Mouse (Mus musculus) limb, embryonic 13.5 days (tissue): Measurements from ENCODE around the gene Pafah1b3. TPM values are rescaled to one million over a fixed set of nuclear protein-coding genes. Genes with fewer than 3 reads are reported as not detected.
A peak's percentile ranks its signal among the peaks of the same experiment; 100 is the strongest.

Experiments
- ATAC-seq: fragments of 200-750 bp; cut with Nextera tagmentation; 2 replicates; pipeline ENCODE4 v1.8.0; 2017; ENCODE audit warnings: low read depth, moderate number of reproducible peaks, moderate TSS enrichment; ENCODE audit not compliant: low FRiP score
- H3K27ac ChIP-seq: fragments of 300-500 bp; sonication (generic); 2 replicates; pipeline ENCODE4 v1.5.1; 2015; ENCODE audit warnings: inconsistent platforms, mild to moderate bottlenecking, moderate library complexity
- H3K27me3 ChIP-seq: fragments of 300-500 bp; sonication (generic); 2 replicates; pipeline ENCODE4 v1.6.1; 2015; ENCODE audit warnings: mild to moderate bottlenecking, inconsistent platforms
- H3K36me3 ChIP-seq: fragments of 300-500 bp; sonication (generic); 2 replicates; pipeline ENCODE4 v1.6.1; 2015; ENCODE audit warnings: inconsistent platforms, mild to moderate bottlenecking, moderate library complexity
- H3K4me1 ChIP-seq: fragments of 300-500 bp; sonication (generic); 2 replicates; pipeline ENCODE4 v1.6.1; 2015; ENCODE audit warnings: inconsistent platforms
- H3K4me2 ChIP-seq: fragments of 300-500 bp; sonication (generic); replicated peaks from 2 replicates; pipeline ENCODE4 v1.6.1; 2015; ENCODE audit warnings: inconsistent platforms, mild to moderate bottlenecking, moderate library complexity
- H3K4me3 ChIP-seq: fragments of 300-500 bp; sonication (generic); 2 replicates; pipeline ENCODE4 v1.5.1; 2015; ENCODE audit warnings: moderate library complexity, mild to moderate bottlenecking, inconsistent platforms
- H3K9ac ChIP-seq: fragments of 300-500 bp; sonication (generic); 2 replicates; pipeline ENCODE4 v1.6.1; 2015; ENCODE audit warnings: mild to moderate bottlenecking, inconsistent platforms
- H3K9me3 ChIP-seq: fragments of 300-500 bp; sonication (generic); 2 replicates; pipeline ENCODE4 v1.6.1; 2016; ENCODE audit warnings: inconsistent platforms
- WGBS: fragments of 180-500 bp; shearing (Covaris S2); methylation state at CpG from one replicate; pipeline ENCODE4 v1.1.7; 2015; 5-methylcytosine and 5-hydroxymethylcytosine counted together
- polyA plus RNA-seq: library from polyadenylated mRNA; unstranded; fragments of >200 nt; fragmentation: Nextera tagmentation; extraction: Ambion mirVana; gene quantifications from 2 replicates; pipeline ENCODE4 v1.2.1, GENCODE M21; 2015

The Pafah1b3 gene
- polyA plus RNA-seq, 1 experiment from 2014 or later = 281 TPM

- H3K36me3 ChIP-seq = peaks cover 75% of the 10 kb centered on the region
- no peak overlapping the region for H3K27ac ChIP-seq
- no peaks in the 10 kb centered on the region for H3K27me3 ChIP-seq
- no peak overlapping the region for H3K4me3 ChIP-seq
- ATAC-seq = no peak
- no peak overlapping the region for H3K4me2 ChIP-seq
- no peak overlapping the region for H3K9ac ChIP-seq
- no peaks in the 10 kb centered on the region for H3K9me3 ChIP-seq
- peaks cover 30% of the 10 kb centered on the region for H3K4me1 ChIP-seq
- 83% methylated on average over 8 of the region's 8 CpGs for WGBS
Observed at GRCm38 (mm10) chr7:25286989-25287388, 10.8 kb downstream of the Pafah1b3 start.

- no peak overlapping the region for H3K9ac ChIP-seq
- no peak overlapping the region for H3K4me3 ChIP-seq
- no peaks in the 10 kb centered on the region for H3K27me3 ChIP-seq
- H3K4me2 ChIP-seq = no peak overlapping the region
- ATAC-seq = no peak
- 93% methylated on average over 20 of the region's 20 CpGs for WGBS
- peaks cover 36% of the 10 kb centered on the region for H3K4me1 ChIP-seq
- H3K36me3 ChIP-seq = peaks cover 62% of the 10 kb centered on the region
- no peak overlapping the region for H3K27ac ChIP-seq
- no peaks in the 10 kb centered on the region for H3K9me3 ChIP-seq
Observed at GRCm38 (mm10) chr7:25285511-25286238, 12.1 kb downstream of the Pafah1b3 start.

DNA sequence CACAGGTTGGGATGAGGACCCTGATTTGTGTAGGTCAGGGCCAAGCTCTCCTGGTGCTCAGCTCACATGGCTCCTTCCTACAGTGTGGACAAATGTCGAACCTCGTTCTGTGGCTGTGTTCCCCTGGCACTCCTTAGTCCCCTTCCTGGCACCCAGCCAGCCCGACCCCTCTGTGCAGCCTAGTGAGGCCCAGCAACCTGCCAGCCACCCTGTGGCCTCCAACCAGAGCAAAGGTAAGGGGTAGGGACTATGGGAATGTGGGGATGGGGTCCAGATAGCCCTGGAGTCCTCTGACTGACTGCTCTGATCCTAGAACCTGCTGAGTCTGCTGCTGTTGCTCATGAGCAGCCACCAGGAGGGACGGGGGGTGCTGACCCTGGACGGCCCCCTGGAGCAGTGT is 13.0 kb downstream of the Pafah1b3 start:
- no peaks in the 10 kb centered on the region for H3K9me3 ChIP-seq
- WGBS = 70% methylated on average over 5 of the region's 5 CpGs
- H3K4me3 ChIP-seq = peak overlapping the region; percentile 85; the same call in 1 of the 2 replicates
- H3K27ac ChIP-seq = no peak overlapping the region
- peaks cover 52% of the 10 kb centered on the region for H3K36me3 ChIP-seq
- peak overlapping the region; percentile 89 for H3K9ac ChIP-seq
- no peak for ATAC-seq
- no peaks in the 10 kb centered on the region for H3K27me3 ChIP-seq
- H3K4me2 ChIP-seq = peak overlapping the region; percentile 82
- peaks cover 41% of the 10 kb centered on the region for H3K4me1 ChIP-seq

DNA sequence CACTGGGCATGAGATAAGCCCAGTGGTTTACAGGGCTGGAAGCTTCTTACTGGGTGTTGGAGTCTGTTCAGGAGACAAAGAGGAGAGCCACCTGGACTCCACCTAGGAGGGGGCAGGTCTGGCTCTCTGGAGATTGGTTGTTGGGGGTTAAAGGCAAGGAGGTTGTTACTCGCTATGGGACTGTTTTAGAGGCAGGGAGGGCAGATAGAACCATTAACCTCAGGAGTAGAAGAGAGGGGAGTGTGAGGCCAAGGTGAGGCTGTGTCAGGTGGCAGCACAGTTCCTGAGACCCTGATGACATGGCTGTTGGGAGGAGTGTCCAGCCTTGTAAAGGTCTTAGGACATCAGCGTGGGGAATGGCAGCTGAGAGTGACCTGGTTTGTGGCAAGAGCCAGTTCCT is 13.6 kb downstream of the Pafah1b3 start:
- Histone ChIP-seq H3K4me2 (peak overlapping the region; percentile 82), H3K9ac (peak overlapping the region; percentile 89), H3K27ac (peak overlapping the region; percentile 100; the same call in 1 of the 2 replicates), H3K4me1 (peaks cover 43% of the 10 kb centered on the region), H3K36me3 (peaks cover 46% of the 10 kb centered on the region), H3K9me3 (no peaks in the 10 kb centered on the region), H3K27me3 (no peaks in the 10 kb centered on the region), H3K4me3 (peak overlapping the region; percentile 85)
- no peak for ATAC-seq
- 55% methylated on average over 2 of the region's 2 CpGs for WGBS

DNA sequence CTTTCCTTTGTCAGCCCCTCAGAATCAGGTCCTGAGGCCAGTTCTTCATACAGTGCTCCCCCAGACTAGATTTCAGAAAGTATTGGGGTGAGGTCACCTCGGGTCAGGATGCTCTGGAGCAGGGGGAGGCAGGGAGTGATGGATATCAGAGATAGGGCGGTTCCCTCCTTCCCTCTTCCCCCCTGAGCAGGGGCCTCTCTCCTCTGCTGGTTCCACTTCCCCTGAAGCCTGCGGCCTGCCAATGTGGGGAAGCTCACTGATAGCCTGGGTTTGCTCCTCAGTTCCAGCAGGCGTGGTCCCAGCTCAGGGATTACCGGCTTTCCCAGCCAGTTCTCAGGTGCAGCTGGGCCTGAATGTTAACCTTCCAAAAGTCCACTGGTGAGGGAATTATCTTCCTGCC is 14.1 kb downstream of the Pafah1b3 start:
- peaks cover 41% of the 10 kb centered on the region for H3K36me3 ChIP-seq
- peak overlapping the region; percentile 100; the same call in 1 of the 2 replicates for H3K27ac ChIP-seq
- H3K4me1 ChIP-seq = peaks cover 43% of the 10 kb centered on the region
- H3K4me2 ChIP-seq = peak overlapping the region; percentile 82
- ATAC-seq = no peak
- no peaks in the 10 kb centered on the region for H3K27me3 ChIP-seq
- peak overlapping the region; percentile 89 for H3K9ac ChIP-seq
- WGBS = 23% methylated on average over 5 of the region's 5 CpGs
- H3K4me3 ChIP-seq = peak overlapping the region; percentile 85
- H3K9me3 ChIP-seq = no peaks in the 10 kb centered on the region

GRCm38 (mm10) chr7:25282731-25283211 is 15.0 kb downstream of the Pafah1b3 start:
- H3K27me3 ChIP-seq = no peaks in the 10 kb centered on the region
- peaks cover 45% of the 10 kb centered on the region for H3K4me1 ChIP-seq
- H3K4me2 ChIP-seq = peak overlapping the region; percentile 82
- peak overlapping the region; percentile 85 for H3K4me3 ChIP-seq
- ATAC-seq = no peak
- H3K36me3 ChIP-seq = peaks cover 32% of the 10 kb centered on the region
- H3K27ac ChIP-seq = peak overlapping the region; percentile 100
- under 1% methylated on average over 28 of the region's 36 CpGs for WGBS
- no peaks in the 10 kb centered on the region for H3K9me3 ChIP-seq
- H3K9ac ChIP-seq = peak overlapping the region; percentile 89

DNA sequence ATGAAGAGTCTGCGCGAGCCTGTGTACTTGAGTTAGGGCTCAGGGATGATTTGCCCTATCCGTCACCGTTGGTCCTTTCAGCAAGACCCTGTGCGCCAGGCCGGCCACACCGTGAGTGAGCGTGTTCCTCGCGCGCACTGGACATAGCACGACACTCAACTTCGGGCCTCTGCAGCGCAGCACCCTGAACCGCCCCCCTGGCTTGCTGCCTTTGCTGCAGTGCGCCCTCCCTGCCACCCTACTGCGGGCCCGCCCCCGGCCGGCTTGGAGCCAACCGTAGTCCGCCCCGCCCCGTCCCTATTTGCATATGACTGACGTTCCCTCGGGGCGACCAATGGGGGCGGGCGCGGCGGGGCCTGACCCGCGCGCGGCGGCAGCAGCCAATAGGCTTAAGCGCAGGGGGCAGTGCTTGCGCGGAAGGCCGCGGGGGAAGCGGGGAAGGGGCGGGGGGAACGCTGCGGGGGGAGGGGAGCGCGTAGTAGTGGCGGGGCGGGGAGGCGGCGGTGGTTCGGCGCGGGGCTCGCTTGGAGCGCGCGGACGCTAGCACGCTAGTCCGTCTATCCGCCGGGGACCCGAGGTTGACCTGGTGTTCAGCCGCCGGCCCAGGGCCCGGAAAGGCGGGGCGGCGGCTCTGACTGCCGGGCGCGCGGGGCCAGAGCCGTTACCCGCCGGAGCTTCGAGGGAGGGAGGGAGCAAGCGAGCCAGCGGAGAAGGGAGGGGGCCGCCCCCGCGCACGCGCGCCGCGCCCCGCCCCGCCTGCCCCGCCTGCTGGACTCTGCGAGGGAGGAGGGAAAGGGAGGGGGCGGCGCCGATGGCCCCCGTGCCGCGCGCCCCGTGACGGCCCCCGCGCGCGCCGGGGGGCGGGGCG is 15.8 kb downstream of the Pafah1b3 start:
- Histone ChIP-seq H3K4me1 (peaks cover 53% of the 10 kb centered on the region), H3K9me3 (no peaks in the 10 kb centered on the region), H3K27me3 (no peaks in the 10 kb centered on the region), H3K36me3 (peaks cover 24% of the 10 kb centered on the region), H3K4me3 (peak overlapping the region; percentile 85), H3K27ac (peak overlapping the region; percentile 100), H3K9ac (peak overlapping the region; percentile 89), H3K4me2 (peak overlapping the region; percentile 82)
- WGBS = under 1% methylated on average over 72 of the region's 108 CpGs
- peak; percentile 74 for ATAC-seq

DNA sequence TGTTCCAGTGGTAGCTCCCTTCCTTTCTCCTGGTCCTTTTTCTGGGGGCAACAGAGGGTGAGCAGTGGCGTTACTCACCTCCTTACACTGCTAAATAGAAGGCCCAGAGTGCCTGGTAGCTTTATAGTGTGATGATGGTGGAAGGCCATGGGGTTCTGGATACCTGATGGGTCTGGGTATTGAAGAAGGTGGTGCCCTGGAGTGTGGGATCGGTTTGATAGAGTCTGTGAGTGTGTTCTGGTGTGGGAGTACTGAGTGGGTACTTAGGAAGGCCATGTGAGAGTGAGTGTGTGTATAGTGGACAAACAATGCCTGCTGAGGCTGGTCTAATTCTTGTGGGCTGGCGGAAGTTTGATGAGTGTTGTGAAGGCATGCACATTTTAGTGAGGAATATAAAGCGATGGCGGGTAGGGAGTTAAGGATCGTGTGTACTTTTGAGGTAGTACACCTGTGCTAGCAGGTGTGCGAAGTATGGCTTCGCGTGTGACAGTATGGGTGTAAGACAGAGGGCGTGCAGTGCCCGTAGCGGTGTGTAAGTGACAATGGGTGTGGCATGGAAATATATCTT is 16.5 kb downstream of the Pafah1b3 start:
- ATAC-seq = no peak
- peaks cover 17% of the 10 kb centered on the region for H3K36me3 ChIP-seq
- no peaks in the 10 kb centered on the region for H3K27me3 ChIP-seq
- peaks cover 59% of the 10 kb centered on the region for H3K4me1 ChIP-seq
- no peaks in the 10 kb centered on the region for H3K9me3 ChIP-seq
- 15% methylated on average over 12 of the region's 12 CpGs for WGBS
- peak overlapping the region; percentile 82 for H3K4me2 ChIP-seq
- H3K9ac ChIP-seq = peak overlapping the region; percentile 50
- H3K27ac ChIP-seq = peak overlapping the region; percentile 100
- H3K4me3 ChIP-seq = peak overlapping the region; percentile 85

DNA sequence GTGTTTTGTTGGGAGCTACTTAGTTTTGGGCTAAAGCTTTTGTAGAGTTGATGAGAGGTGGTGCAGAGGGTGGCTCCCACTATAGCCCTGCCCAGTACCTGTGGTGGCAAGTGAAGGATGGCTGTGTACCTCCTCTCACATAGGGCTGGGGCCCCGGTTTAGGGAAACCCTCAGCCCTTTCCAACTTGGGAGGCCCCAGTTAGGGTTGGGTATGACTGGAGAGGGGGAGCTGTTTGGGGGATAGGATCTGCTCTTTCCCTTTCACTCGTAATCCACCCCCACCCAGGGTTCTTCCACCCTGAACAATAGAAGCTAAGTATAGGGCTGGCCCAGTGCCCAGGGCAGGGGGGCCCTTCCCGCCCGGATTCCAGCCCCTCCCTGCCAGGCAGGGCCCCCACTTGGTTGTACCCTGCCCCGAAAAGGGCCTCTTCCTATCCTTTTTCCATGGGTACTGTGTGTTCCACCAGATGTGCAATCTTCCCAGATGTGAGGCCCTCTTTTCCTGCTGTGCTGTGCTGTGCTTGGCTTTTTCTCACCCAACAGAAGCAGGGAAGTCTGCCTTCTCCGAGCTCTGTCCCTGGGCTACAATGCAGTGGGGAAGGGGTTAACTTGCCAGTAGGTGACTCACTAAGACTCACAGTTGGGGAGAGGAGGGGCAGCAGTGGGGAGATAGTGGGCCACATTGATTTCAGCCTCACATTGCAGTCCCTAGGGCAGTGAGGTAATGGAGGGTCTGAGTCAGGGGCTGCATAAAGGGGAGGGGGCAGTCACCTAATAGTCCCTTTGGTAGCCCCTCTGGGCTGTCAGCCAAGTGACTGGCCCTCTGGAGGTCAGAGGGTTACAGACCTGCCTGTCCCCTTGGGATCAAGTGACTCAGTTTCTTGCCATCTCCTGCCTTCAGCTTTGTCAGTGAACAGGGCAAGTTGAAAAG is 17.7 kb downstream of the Pafah1b3 start:
- Histone ChIP-seq H3K9ac (peak overlapping the region; percentile 70), H3K4me1 (peaks cover 70% of the 10 kb centered on the region), H3K9me3 (no peaks in the 10 kb centered on the region), H3K36me3 (peaks cover 9% of the 10 kb centered on the region), H3K4me3 (peak overlapping the region; percentile 85), H3K4me2 (peak overlapping the region; percentile 82), H3K27ac (peak overlapping the region; percentile 100), H3K27me3 (no peaks in the 10 kb centered on the region)
- 0% methylated on average over 6 of the region's 6 CpGs for WGBS
- peak; percentile 51 for ATAC-seq

- Histone ChIP-seq H3K4me2 (peak overlapping the region; percentile 82), H3K9ac (peak overlapping the region; percentile 70), H3K4me3 (peak overlapping the region; percentile 85), H3K27ac (peak overlapping the region; percentile 100), H3K36me3 (peaks cover 10% of the 10 kb centered on the region), H3K9me3 (no peaks in the 10 kb centered on the region), H3K27me3 (no peaks in the 10 kb centered on the region), H3K4me1 (peaks cover 70% of the 10 kb centered on the region)
- peak; percentile 48 for ATAC-seq
- under 1% methylated on average over 44 of the region's 49 CpGs for WGBS
Observed at GRCm38 (mm10) chr7:25279076-25279860, 18.5 kb downstream of the Pafah1b3 start.
